Mouse (Mus musculus): ENCODE measurements around the gene Sdad1. TPM values are rescaled to one million over a fixed set of nuclear protein-coding genes. Genes with fewer than 3 reads are reported as not detected.

Sdad1 gene
- total and polyA plus RNA-seq, 3 experiments: 13.2 to 39.1 (median 25.0) TPM

DNA sequence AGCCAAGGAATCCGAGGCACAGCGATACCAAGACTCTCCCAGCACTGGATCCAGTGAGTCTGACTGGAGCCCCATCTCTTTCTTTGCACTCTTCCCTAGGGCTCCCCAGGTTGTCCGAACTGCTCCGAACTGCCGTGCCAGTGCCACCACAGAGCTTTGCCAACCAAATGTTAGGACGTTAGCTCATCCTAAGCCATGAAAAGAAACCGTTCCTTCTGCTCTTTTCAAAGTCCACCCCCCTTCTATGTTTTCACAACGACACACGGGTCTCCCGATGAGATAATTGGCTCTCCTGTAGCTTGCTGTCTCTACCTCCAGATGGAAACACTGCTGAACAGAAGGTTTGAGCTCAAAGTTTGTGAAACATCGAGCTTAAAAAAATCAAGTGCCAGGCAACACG lies 69.5 kb downstream of the Sdad1 start:
- no peak for DNase-seq

DNA sequence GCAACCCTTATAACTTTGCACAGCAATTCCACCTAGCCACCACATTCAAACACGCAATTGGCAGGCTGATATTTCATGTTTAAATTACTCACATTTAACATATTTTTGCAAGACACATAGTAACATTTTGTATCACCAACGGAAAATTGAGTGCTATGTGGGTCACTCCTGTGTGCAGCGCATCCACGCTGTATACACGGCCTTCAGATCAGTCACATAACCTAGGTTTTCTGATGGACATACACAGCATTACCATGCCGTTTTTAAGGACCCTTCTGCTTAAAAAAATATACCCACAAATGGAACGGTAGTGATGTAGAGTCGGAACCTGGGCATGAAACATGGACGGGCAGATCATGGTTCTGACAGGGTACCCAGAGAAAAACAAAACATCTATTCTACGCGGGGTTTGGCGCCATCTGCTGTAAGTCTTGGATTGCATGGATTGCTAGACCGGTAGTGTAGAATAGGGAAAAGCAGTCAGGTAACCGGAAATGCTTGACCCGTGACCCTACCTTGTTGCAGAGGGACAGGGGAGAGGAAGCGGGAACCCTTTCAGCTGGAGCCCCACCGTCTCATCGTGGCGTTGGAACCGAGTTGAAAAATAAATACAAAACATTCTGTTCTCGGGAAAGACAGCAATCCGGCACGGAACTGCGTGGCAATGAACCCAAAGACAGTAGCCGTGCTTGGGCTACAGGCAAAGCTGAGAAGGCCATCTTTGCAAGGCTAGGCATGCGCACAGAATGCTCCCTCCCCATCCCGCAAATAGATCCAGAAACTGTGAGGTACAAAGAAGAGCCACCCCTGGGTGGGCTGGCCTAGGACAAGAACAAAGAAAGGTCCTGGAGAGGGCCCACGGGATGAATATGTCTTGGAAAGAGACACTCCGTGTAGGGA lies 70.7 kb downstream of the Sdad1 start:
- DNase-seq: peak; percentile 72

DNA sequence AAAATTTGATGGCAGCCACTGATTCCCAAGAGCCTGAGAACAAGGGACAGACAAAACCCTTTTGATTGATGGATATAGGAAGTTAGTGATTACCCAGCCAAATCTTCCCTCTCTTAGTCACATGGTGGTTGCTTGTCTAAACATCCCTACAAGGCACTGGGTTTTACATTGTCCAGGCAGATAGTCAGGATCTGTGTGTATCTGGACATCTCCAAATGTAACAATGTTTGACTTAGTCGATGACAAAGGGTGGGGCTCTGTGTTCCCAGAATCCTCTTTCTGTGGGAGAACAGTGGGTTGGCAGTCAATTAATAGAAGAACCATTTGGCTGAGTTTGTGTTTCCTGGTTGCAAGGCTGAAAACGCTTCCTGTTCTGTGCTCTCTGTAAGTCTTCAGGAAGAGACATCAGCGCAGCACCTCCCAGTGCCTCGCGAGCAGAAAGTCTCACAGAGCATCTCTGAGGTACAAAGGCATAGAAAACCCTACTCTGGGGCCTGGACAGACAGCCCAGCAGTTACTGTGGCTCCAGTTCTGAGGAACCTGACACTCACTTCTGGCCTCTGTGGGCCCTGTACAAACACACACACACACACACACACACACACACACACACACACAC lies 75.2 kb downstream of the Sdad1 start:
- no peak for DNase-seq

Other genes starting within 250 kb of the Sdad1 start
- 100 to 1,000 TPM; 142 to 168 TPM for gene G3bp2, start 226.8 kb downstream of the Sdad1 start, total RNA-seq (2021)
- 9.7 and 12.5 TPM in 2 replicates for gene G3bp2, start 226.8 kb downstream of the Sdad1 start, polyA plus RNA-seq (2012; rRNA removed)
- gene Uso1, start 172.5 kb downstream of the Sdad1 start, total RNA-seq (2021): 100 to 1,000 TPM in 1 of 2 experiments, 10 to 100 TPM in 1; 88.8 to 113 TPM
- gene Uso1, start 172.5 kb downstream of the Sdad1 start, polyA plus RNA-seq (2012; rRNA removed): 22.8 and 35.4 TPM in 2 replicates
- not detected for gene U90926, start 95.1 kb downstream of the Sdad1 start, total RNA-seq (2021)
- not detected in 2 replicates for gene U90926, start 95.1 kb downstream of the Sdad1 start, polyA plus RNA-seq (2012; rRNA removed)
- under 1 TPM in 1 of 2 experiments, not detected in 1; 0.12 TPM for gene Ppef2, start 54.2 kb downstream of the Sdad1 start, total RNA-seq (2021)
- gene Ppef2, start 54.2 kb downstream of the Sdad1 start, polyA plus RNA-seq (2012; rRNA removed): 0.16 and 0.24 TPM in 2 replicates
- 10 to 100 TPM; 20.1 to 29.4 TPM for gene Naaa, start 32.3 kb downstream of the Sdad1 start, total RNA-seq (2021)
- gene Naaa, start 32.3 kb downstream of the Sdad1 start, polyA plus RNA-seq (2012; rRNA removed): 33.6 and 42.7 TPM in 2 replicates
- gene Cxcl9, start 17.6 kb upstream of the Sdad1 start, total RNA-seq (2021): 1 to 10 TPM; 2.5 to 2.6 TPM
- gene Cxcl9, start 17.6 kb upstream of the Sdad1 start, polyA plus RNA-seq (2012; rRNA removed): 3.7 and 7.2 TPM in 2 replicates
- 10 to 100 TPM; 39.2 to 58.2 TPM for gene Art3, start 21.3 kb upstream of the Sdad1 start, total RNA-seq (2021)
- gene Art3, start 21.3 kb upstream of the Sdad1 start, polyA plus RNA-seq (2012; rRNA removed): 2.6 and 3.1 TPM in 2 replicates
- gene Cxcl10, start 38.4 kb upstream of the Sdad1 start, total RNA-seq (2021): under 1 TPM; 0.43 to 0.73 TPM
- 1.7 and 3.6 TPM in 2 replicates for gene Cxcl10, start 38.4 kb upstream of the Sdad1 start, polyA plus RNA-seq (2012; rRNA removed)
- 10 to 100 TPM; 27.3 to 29.3 TPM for gene Nup54, start 124.7 kb upstream of the Sdad1 start, total RNA-seq (2021)
- 4.5 and 7.0 TPM in 2 replicates for gene Nup54, start 124.7 kb upstream of the Sdad1 start, polyA plus RNA-seq (2012; rRNA removed)
- gene Scarb2, start 196.4 kb upstream of the Sdad1 start, total RNA-seq (2021): 10 to 100 TPM; 58.7 to 79.0 TPM
- gene Scarb2, start 196.4 kb upstream of the Sdad1 start, polyA plus RNA-seq (2012; rRNA removed): 18.1 and 19.6 TPM in 2 replicates
- not detected for gene Fam47e, start 244.6 kb upstream of the Sdad1 start, total RNA-seq (2021)
- gene Fam47e, start 244.6 kb upstream of the Sdad1 start, polyA plus RNA-seq (2012; rRNA removed): not detected in 2 replicates

Measured in adrenal gland, adult 2 months (tissue).